Mouse (Mus musculus): ENCODE measurements around the gene Adprh. TPM values are rescaled to one million over a fixed set of nuclear protein-coding genes. Genes with fewer than 3 reads are reported as not detected.

The Adprh gene
- 44.4 and 46.7 TPM in 2 replicates for polyA plus RNA-seq (2015; fragmentation: Nextera tagmentation; extraction: Ambion mirVana)

DNA sequence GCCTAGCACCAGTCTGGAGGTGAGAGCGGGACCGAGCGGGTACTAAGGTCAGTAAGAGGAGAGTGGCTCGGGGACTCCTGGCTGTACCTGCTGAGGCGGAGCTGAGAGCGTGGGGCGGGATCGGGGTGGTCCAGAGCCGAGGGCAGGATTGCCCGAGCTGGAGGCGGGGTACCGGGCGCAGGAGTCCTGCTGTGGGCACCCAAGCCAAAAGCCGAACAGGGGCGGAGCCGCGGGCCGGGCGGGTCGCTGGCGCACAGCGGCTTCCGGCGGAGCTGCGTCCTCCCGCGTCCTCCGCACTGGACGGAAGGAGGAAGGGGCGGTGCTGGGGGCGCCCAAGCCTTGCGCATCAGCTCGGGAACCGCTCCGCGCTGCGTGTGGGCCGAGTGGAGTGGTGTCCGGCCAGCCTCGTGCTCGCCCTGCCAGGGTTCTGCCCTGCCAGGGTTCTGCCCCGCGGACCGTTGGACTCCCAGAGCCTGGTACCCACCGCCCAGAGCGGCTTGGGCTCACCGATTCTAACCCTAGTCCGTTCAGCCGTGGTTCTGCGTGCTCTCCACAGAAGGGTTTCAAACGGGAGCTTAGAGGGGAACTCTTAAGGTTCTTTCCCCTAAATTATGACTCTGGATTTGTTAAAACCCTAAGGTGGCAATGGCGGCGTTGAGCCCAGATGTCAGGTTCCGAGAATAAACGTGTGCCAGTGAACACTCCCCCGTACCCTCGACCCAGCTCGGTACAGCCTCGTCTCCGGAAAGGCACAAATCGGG, at the start of gene Adprh:
TSS of gene Adprh (minus strand) at position 262 of the 761 bp plus-strand sequence.
- WGBS = 1% methylated on average over 42 of the region's 61 CpGs
- no peaks in the 10 kb centered on the region for H3K9me3 ChIP-seq (ENCODE audit: control insufficient read depth, low read length)
- TF ChIP-seq CTCF (IDR thresholded peaks at IDR 0.05; ENCODE audit: low read depth) = peak; percentile 29; the same call in 1 of the 2 replicates
- no peak for TF ChIP-seq EP300 (optimal IDR thresholded peaks at IDR 0.05)

GRCm38 (mm10) chr16:38496604-38497140, 44.2 kb upstream of the Adprh start:
- 0 out of 2 replicates have a peak, but pooled peaks cover 5% of the 10 kb centered on the region for H3K36me3 ChIP-seq (ENCODE audit: control insufficient read depth, insufficient read depth, low read length)
- no peak for ATAC-seq (ENCODE audit: low FRiP score, low TSS enrichment)
- no peaks in the 10 kb centered on the region for H3K9me3 ChIP-seq (ENCODE audit: control insufficient read depth, low read length)
- DNase-seq (ENCODE audit: low spot score) = no peak
- H3K27me3 ChIP-seq (ENCODE audit: control insufficient read depth, insufficient read depth, low read length) = no peaks in the 10 kb centered on the region
- no peak overlapping the region for H3K27ac ChIP-seq (replicated peaks)
- WGBS = 80% methylated on average over 7 of the region's 7 CpGs
- no peaks in the 10 kb centered on the region for H3K4me1 ChIP-seq (replicated peaks; ENCODE audit: control insufficient read depth, insufficient read depth)
- no peak overlapping the region for H3K4me2 ChIP-seq (replicated peaks; ENCODE audit: low read depth)
- H3K9ac ChIP-seq (ENCODE audit: low read length) = no peak overlapping the region
- no peak for TF ChIP-seq CTCF (IDR thresholded peaks at IDR 0.05; ENCODE audit: low read depth)
- TF ChIP-seq EP300 (optimal IDR thresholded peaks at IDR 0.05) = no peak
- H3K4me3 ChIP-seq (ENCODE audit: low read depth, low read length) = no peak overlapping the region

More for the DNA sequence above, at the start of gene Adprh:
- Histone ChIP-seq H3K27me3 (ENCODE audit: control insufficient read depth, insufficient read depth, low read length) (no peaks in the 10 kb centered on the region), H3K27ac (replicated peaks) (peak within 1 kb of the TSS; percentile 96), H3K36me3 (ENCODE audit: control insufficient read depth, insufficient read depth, low read length) (peaks cover 4% of the 10 kb centered on the region), H3K4me3 (ENCODE audit: low read depth, low read length) (peak within 1 kb of the TSS; percentile 65), H3K9ac (ENCODE audit: low read length) (peak within 1 kb of the TSS; percentile 91), H3K4me2 (replicated peaks; ENCODE audit: low read depth) (peak within 1 kb of the TSS; percentile 93), H3K4me1 (replicated peaks; ENCODE audit: control insufficient read depth, insufficient read depth) (no peaks in the 10 kb centered on the region)
- DNase-seq (ENCODE audit: low spot score) (peak; percentile 96), ATAC-seq (ENCODE audit: low FRiP score, low TSS enrichment) (peak; percentile 97)

- Histone ChIP-seq H3K9ac (ENCODE audit: low read length) (no peak overlapping the region), H3K36me3 (ENCODE audit: control insufficient read depth, insufficient read depth, low read length) (0 out of 2 replicates have a peak, but pooled peaks cover 3% of the 10 kb centered on the region), H3K4me1 (replicated peaks; ENCODE audit: control insufficient read depth, insufficient read depth) (no peaks in the 10 kb centered on the region), H3K27ac (replicated peaks) (no peak overlapping the region), H3K9me3 (ENCODE audit: control insufficient read depth, low read length) (no peaks in the 10 kb centered on the region), H3K4me3 (ENCODE audit: low read depth, low read length) (no peak overlapping the region), H3K27me3 (ENCODE audit: control insufficient read depth, insufficient read depth, low read length) (no peaks in the 10 kb centered on the region), H3K4me2 (replicated peaks; ENCODE audit: low read depth) (no peak overlapping the region)
- DNase-seq (ENCODE audit: low spot score) (no peak), ATAC-seq (ENCODE audit: low FRiP score, low TSS enrichment) (no peak)
- WGBS = 75% methylated on average over 10 of the region's 10 CpGs
- TF ChIP-seq CTCF (IDR thresholded peaks at IDR 0.05; ENCODE audit: low read depth) (peak; percentile 60), EP300 (optimal IDR thresholded peaks at IDR 0.05) (no peak)
These were observed 41.4 kb upstream of the Adprh start for GRCm38 (mm10) chr16:38493890-38494289.

DNA sequence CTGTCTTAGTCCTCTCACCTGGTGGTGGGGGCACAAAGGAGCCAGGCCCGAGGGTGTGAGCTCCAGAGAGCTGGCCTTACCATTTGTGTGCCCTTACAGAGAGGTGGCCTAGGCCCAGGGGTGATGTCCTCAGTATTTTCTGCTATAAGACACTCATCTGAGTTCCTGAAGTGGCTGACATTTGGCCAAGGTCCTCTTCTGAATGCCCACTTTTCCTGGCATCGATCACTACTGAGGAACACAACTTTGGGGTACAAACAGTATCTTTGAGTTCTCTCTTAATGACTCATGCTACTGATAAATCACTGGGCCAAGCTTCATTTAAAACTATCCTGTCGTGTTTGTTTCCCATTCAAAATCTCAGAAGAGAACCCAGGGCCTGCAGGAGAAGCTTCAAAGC, 40.0 kb upstream of the Adprh start:
- WGBS = 79% methylated on average over 3 of the region's 3 CpGs
- H3K27ac ChIP-seq (replicated peaks) = no peak overlapping the region
- no peak for DNase-seq (ENCODE audit: low spot score)
- no peak overlapping the region for H3K4me2 ChIP-seq (replicated peaks; ENCODE audit: low read depth)
- no peaks in the 10 kb centered on the region for H3K4me1 ChIP-seq (replicated peaks; ENCODE audit: control insufficient read depth, insufficient read depth)
- H3K27me3 ChIP-seq (ENCODE audit: control insufficient read depth, insufficient read depth, low read length) = no peaks in the 10 kb centered on the region
- H3K9ac ChIP-seq (ENCODE audit: low read length) = no peak overlapping the region
- no peaks in the 10 kb centered on the region for H3K9me3 ChIP-seq (ENCODE audit: control insufficient read depth, low read length)
- no peak for ATAC-seq (ENCODE audit: low FRiP score, low TSS enrichment)
- TF ChIP-seq CTCF (IDR thresholded peaks at IDR 0.05; ENCODE audit: low read depth) (no peak), EP300 (optimal IDR thresholded peaks at IDR 0.05) (no peak)
- H3K36me3 ChIP-seq (ENCODE audit: control insufficient read depth, insufficient read depth, low read length) = no peaks in the 10 kb centered on the region
- no peak overlapping the region for H3K4me3 ChIP-seq (ENCODE audit: low read depth, low read length)

- peak; percentile 57 for ATAC-seq (ENCODE audit: low FRiP score, low TSS enrichment)
- Histone ChIP-seq H3K9ac (ENCODE audit: low read length) (peak overlapping the region; percentile 23), H3K9me3 (ENCODE audit: control insufficient read depth, low read length) (no peaks in the 10 kb centered on the region), H3K27ac (replicated peaks) (no peak overlapping the region), H3K4me3 (ENCODE audit: low read depth, low read length) (peak overlapping the region; percentile 25), H3K36me3 (ENCODE audit: control insufficient read depth, insufficient read depth, low read length) (no peaks in the 10 kb centered on the region), H3K4me1 (replicated peaks; ENCODE audit: control insufficient read depth, insufficient read depth) (no peaks in the 10 kb centered on the region), H3K4me2 (replicated peaks; ENCODE audit: low read depth) (peak overlapping the region; percentile 56), H3K27me3 (ENCODE audit: control insufficient read depth, insufficient read depth, low read length) (no peaks in the 10 kb centered on the region)
- DNase-seq (ENCODE audit: low spot score) = peak; percentile 46
- 29% methylated on average over 41 of the region's 42 CpGs for WGBS
- TF ChIP-seq EP300 (optimal IDR thresholded peaks at IDR 0.05) (no peak), CTCF (IDR thresholded peaks at IDR 0.05; ENCODE audit: low read depth) (peak; percentile 6; the same call in 1 of the 2 replicates)
These were observed 31.2 kb upstream of the Adprh start for GRCm38 (mm10) chr16:38483582-38484309.
